Mouse (Mus musculus): ENCODE measurements at regions not wholly inside any gene's neighbourhood (a gene's known extent, or its start where the extent isn't known, plus 50 kb on each side); places are given as distances from the start of the nearest gene placed in this dataset.

DNA sequence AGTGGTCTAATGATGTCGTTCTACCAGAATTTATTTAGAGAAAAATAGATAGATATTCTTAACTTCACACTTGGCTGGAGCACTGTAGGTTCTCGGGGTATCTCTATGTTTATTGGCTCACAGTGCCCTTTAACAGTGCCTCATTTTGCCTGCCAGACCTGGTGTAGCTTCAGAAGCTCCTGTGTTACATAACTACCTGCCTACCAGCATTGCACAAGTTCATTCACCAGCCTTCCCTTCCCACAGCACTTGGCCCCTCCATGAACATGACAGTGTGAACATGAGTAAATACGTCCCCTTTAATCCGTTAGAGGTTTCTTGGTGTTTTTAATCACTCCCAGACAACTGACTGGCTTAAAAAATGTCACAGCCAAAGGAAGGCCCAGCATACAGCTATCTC is 102.2 kb upstream of the Itga4 start:
- no peak overlapping the region for H3K27ac ChIP-seq (ENCODE audit: insufficient read depth, low read depth)
- in situ Hi-C loops (cut with MboI; ENCODE audit: low pct_ligation_motif_present, low pct_unique_long_range_greater_than_20kb, low sequenced_read_pairs) (no loop called here), dilution Hi-C loops (cut with MboI; ENCODE audit: extremely low pct_ligation_motif_present, extremely low pct_unique_long_range_greater_than_20kb, low sequenced_read_pairs) (no loop called here)
- no peak for DNase-seq (ENCODE audit: extremely low read depth)
- H3K27me3 ChIP-seq (replicated peaks), result no peaks in the 10 kb centered on the region
- no peak overlapping the region for H3K4me2 ChIP-seq (ENCODE audit: insufficient read depth, low read depth, poor library complexity, severe bottlenecking)
- TF ChIP-seq JUN (IDR thresholded peaks at IDR 0.05; ENCODE audit: insufficient read depth, low read depth, low read length), result no peak
- TF ChIP-seq MYC (IDR thresholded peaks at IDR 0.05; ENCODE audit: low read depth, low read length), result no peak
- H3K4me1 ChIP-seq (ENCODE audit: control insufficient read depth in 1 of 2, insufficient read depth in 2 of 2), result peaks cover 0 to 5% of the 10 kb centered on the region in 2 experiments; a peak in 2 of 4 replicates
- H3K9ac ChIP-seq (ENCODE audit: insufficient read depth, low read depth), result no peak overlapping the region
- no peak overlapping the region for H3K4me3 ChIP-seq (replicated peaks in 1 of 3; ENCODE audit: low read depth in 2 of 3, low read length in 2 of 3, poor library complexity in 1 of 3)
- no peaks in the 10 kb centered on the region for H3K79me2 ChIP-seq (replicated peaks; ENCODE audit: control insufficient read depth, extremely low read depth, insufficient read depth, poor library complexity, severe bottlenecking)
- H3K36me3 ChIP-seq (replicated peaks in 1 of 2; ENCODE audit: control insufficient read depth in 1 of 2, insufficient read depth in 1 of 2, low read length in 1 of 2), result no peaks in the 10 kb centered on the region
- H3K9me3 ChIP-seq (replicated peaks; ENCODE audit: low read length), result no peaks in the 10 kb centered on the region

DNA sequence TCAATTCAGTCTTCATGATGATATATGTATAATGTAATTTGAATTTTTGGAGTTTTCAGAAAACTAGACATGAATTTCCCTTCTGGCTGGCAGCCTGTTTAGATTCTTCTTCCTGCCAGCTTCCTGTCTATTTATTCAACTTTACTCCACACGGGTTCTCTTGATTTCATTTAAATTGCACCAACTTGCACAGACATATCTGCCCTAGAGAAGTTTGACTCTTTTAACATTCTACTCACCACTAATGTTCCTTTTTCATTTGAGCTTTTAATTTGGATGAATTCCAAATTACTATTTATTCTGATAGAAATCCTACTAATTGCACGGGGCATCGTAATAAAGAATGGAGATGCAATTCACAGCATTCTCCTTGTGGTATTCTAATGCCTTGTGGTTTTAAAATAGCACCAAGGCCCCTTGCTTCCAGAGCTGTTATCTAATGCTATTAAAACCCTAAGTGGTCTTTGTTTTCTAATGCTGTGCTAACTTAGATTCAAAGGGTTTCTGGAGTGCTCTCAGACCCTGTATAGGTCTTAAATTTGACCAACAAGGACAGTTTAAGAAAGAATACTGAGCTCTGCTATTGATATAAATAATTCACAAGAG is 96.7 kb upstream of the Itga4 start:
- no peak overlapping the region for H3K4me2 ChIP-seq (ENCODE audit: insufficient read depth, low read depth, poor library complexity, severe bottlenecking)
- in situ Hi-C loops (cut with MboI; ENCODE audit: low pct_ligation_motif_present, low pct_unique_long_range_greater_than_20kb, low sequenced_read_pairs), result no loop called here
- H3K27ac ChIP-seq (ENCODE audit: insufficient read depth, low read depth), result no peak overlapping the region
- no peak overlapping the region for H3K9ac ChIP-seq (ENCODE audit: insufficient read depth, low read depth)
- peaks cover 0 to 12% of the 10 kb centered on the region in 2 experiments; a peak in 1 of 4 replicates for H3K4me1 ChIP-seq (ENCODE audit: control insufficient read depth in 1 of 2, insufficient read depth in 2 of 2)
- DNase-seq (ENCODE audit: extremely low read depth), result no peak
- no peak overlapping the region for H3K4me3 ChIP-seq (replicated peaks in 1 of 3; ENCODE audit: low read depth in 2 of 3, low read length in 2 of 3, poor library complexity in 1 of 3)
- TF ChIP-seq ZNF384 (IDR thresholded peaks at IDR 0.05; ENCODE audit: low read depth, low read length) (no peak), MAX (IDR thresholded peaks at IDR 0.05; ENCODE audit: low read length) (no peak), UBTF (IDR thresholded peaks at IDR 0.05; ENCODE audit: low read depth, low read length) (no peak)
- H3K9me3 ChIP-seq (replicated peaks; ENCODE audit: low read length), result no peaks in the 10 kb centered on the region
- H3K79me2 ChIP-seq (replicated peaks; ENCODE audit: control insufficient read depth, extremely low read depth, insufficient read depth, poor library complexity, severe bottlenecking), result no peaks in the 10 kb centered on the region
- dilution Hi-C loops (cut with MboI; ENCODE audit: extremely low pct_ligation_motif_present, extremely low pct_unique_long_range_greater_than_20kb, low sequenced_read_pairs), result no loop called here
- no peaks in the 10 kb centered on the region for H3K36me3 ChIP-seq (replicated peaks in 1 of 2; ENCODE audit: control insufficient read depth in 1 of 2, insufficient read depth in 1 of 2, low read length in 1 of 2)
- no peaks in the 10 kb centered on the region for H3K27me3 ChIP-seq (replicated peaks)

DNA sequence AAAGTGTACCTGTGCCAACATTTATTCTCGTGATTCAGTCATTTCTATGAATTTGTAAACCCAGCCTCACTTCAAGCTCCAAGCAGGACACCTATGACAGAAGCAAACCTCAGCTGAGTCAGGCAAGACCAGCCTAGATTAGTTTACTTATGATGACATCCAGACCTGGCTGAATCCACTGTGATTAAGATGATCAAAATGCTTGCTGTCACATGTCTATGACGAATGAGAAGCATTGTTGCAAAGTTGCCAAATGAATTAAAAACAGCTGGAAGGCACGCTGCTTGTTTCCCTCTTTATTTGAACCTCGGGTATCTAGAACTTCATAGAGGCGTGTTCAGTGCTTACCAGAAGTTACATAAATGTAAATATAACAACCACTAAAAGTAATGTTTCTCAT is 95.9 kb upstream of the Itga4 start:
- H3K27ac ChIP-seq (ENCODE audit: insufficient read depth, low read depth), result no peak overlapping the region
- dilution Hi-C loops (cut with MboI; ENCODE audit: extremely low pct_ligation_motif_present, extremely low pct_unique_long_range_greater_than_20kb, low sequenced_read_pairs), result no loop called here
- TF ChIP-seq MAFK (IDR thresholded peaks at IDR 0.05; ENCODE audit: insufficient replicate concordance, low read length) (no peak), TCF12 (IDR thresholded peaks at IDR 0.05; ENCODE audit: low read depth, low read length) (no peak), TBP (conservative IDR thresholded peaks at IDR 0.05; ENCODE audit: low read depth, low read length) (no peak), ZNF384 (IDR thresholded peaks at IDR 0.05; ENCODE audit: low read depth, low read length) (no peak), KAT2A (IDR thresholded peaks at IDR 0.05; ENCODE audit: insufficient replicate concordance, low read length) (no peak), MAZ (IDR thresholded peaks at IDR 0.05; ENCODE audit: low read depth, low read length) (no peak), MAX (IDR thresholded peaks at IDR 0.05; ENCODE audit: low read length) (no peak), JUND (conservative IDR thresholded peaks at IDR 0.05; ENCODE audit: low read depth, low read length) (no peak), SMC3 (IDR thresholded peaks at IDR 0.05; ENCODE audit: low read depth, low read length) (no peak), ZC3H11A (IDR thresholded peaks at IDR 0.05; ENCODE audit: low read depth, low read length) (no peak), CHD1 (IDR thresholded peaks at IDR 0.05; ENCODE audit: low read depth, low read length) (no peak), BHLHE40 (IDR thresholded peaks at IDR 0.05; ENCODE audit: low read depth, low read length) (no peak), HCFC1 (IDR thresholded peaks at IDR 0.05; ENCODE audit: low read depth, low read length) (no peak), CHD2 (IDR thresholded peaks at IDR 0.05; ENCODE audit: low read length) (no peak), EP300 (IDR thresholded peaks at IDR 0.05; ENCODE audit: low read length) (no peak), GABPA (IDR thresholded peaks at IDR 0.05; ENCODE audit: insufficient replicate concordance, low read depth, low read length) (no peak), MXI1 (IDR thresholded peaks at IDR 0.05; ENCODE audit: low read depth, low read length) (no peak), RCOR1 (conservative IDR thresholded peaks at IDR 0.05; ENCODE audit: low read depth, low read length) (no peak), CTCF (conservative IDR thresholded peaks at IDR 0.05 in 1 of 2, IDR thresholded peaks at IDR 0.05 in 1 of 2; ENCODE audit: low read depth in 2 of 2, low read length in 2 of 2) (no peak), POLR2AphosphoS2 (IDR thresholded peaks at IDR 0.05; ENCODE audit: low read depth, low read length) (no peak)
- no peak overlapping the region for H3K4me3 ChIP-seq (replicated peaks in 1 of 3; ENCODE audit: low read depth in 2 of 3, low read length in 2 of 3, poor library complexity in 1 of 3)
- H3K9me3 ChIP-seq (replicated peaks; ENCODE audit: low read length), result no peaks in the 10 kb centered on the region
- H3K27me3 ChIP-seq (replicated peaks), result no peaks in the 10 kb centered on the region
- no peaks in the 10 kb centered on the region for H3K36me3 ChIP-seq (replicated peaks in 1 of 2; ENCODE audit: control insufficient read depth in 1 of 2, insufficient read depth in 1 of 2, low read length in 1 of 2)
- in situ Hi-C loops (cut with MboI; ENCODE audit: low pct_ligation_motif_present, low pct_unique_long_range_greater_than_20kb, low sequenced_read_pairs), result no loop called here
- no peaks in the 10 kb centered on the region for H3K79me2 ChIP-seq (replicated peaks; ENCODE audit: control insufficient read depth, extremely low read depth, insufficient read depth, poor library complexity, severe bottlenecking)
- H3K9ac ChIP-seq (ENCODE audit: insufficient read depth, low read depth), result no peak overlapping the region
- no peak overlapping the region for H3K4me2 ChIP-seq (ENCODE audit: insufficient read depth, low read depth, poor library complexity, severe bottlenecking)
- no peak for DNase-seq (ENCODE audit: extremely low read depth)
- peaks cover 0 to 12% of the 10 kb centered on the region in 2 experiments; a peak in 1 of 4 replicates for H3K4me1 ChIP-seq (ENCODE audit: control insufficient read depth in 1 of 2, insufficient read depth in 2 of 2)
